Mouse (Mus musculus): ENCODE data around the gene Fibp. TPM values are rescaled to one million over a fixed set of nuclear protein-coding genes. Genes with fewer than 3 reads are reported as not detected.

Fibp gene
- polyA plus RNA-seq, 1 experiment from 2014 or later: 103 TPM

GRCm38 (mm10) chr19:5457746-5458442 is 2.5 kb upstream of the Fibp start, which contains the start of gene Ccdc85b:
Ccdc85b (minus strand) TSS chr19:5457894.
- Histone ChIP-seq H3K9me3 (ENCODE audit: control insufficient read depth, low read length) (no peaks in the 10 kb centered on the region), H3K9ac (ENCODE audit: low read length) (peak within 1 kb of the TSS; percentile 87), H3K27me3 (ENCODE audit: control insufficient read depth, insufficient read depth, low read length) (0 out of 2 replicates have a peak, but pooled peaks cover 3% of the 10 kb centered on the region), H3K27ac (ENCODE audit: low read depth, low read length) (peak within 1 kb of the TSS; percentile 89), H3K4me3 (ENCODE audit: low read depth, low read length) (peak within 1 kb of the TSS; percentile 75), H3K4me2 (peak within 1 kb of the TSS; percentile 100), H3K4me1 (ENCODE audit: control insufficient read depth, insufficient read depth, low read length) (peaks cover 32% of the 10 kb centered on the region), H3K36me3 (ENCODE audit: control insufficient read depth, insufficient read depth, low read length) (no peaks in the 10 kb centered on the region)
- DNase-seq (ENCODE audit: low spot score, missing footprints) (no peak), ATAC-seq (ENCODE audit: low FRiP score) (no peak)
- 18% methylated on average over 14 of the region's 14 CpGs for WGBS

GRCm38 (mm10) chr19:5459019-5459418 is 1.4 kb upstream of the Fibp start:
- no peak for DNase-seq (ENCODE audit: low spot score, missing footprints)
- Histone ChIP-seq H3K27ac (ENCODE audit: low read depth, low read length) (no peak overlapping the region), H3K4me3 (ENCODE audit: low read depth, low read length) (no peak overlapping the region), H3K36me3 (ENCODE audit: control insufficient read depth, insufficient read depth, low read length) (no peaks in the 10 kb centered on the region), H3K9me3 (ENCODE audit: control insufficient read depth, low read length) (no peaks in the 10 kb centered on the region), H3K9ac (ENCODE audit: low read length) (no peak overlapping the region), H3K4me1 (ENCODE audit: control insufficient read depth, insufficient read depth, low read length) (peaks cover 33% of the 10 kb centered on the region), H3K4me2 (no peak overlapping the region), H3K27me3 (ENCODE audit: control insufficient read depth, insufficient read depth, low read length) (0 out of 2 replicates have a peak, but pooled peaks cover 3% of the 10 kb centered on the region)
- 74% methylated on average over 7 of the region's 7 CpGs for WGBS
- ATAC-seq (ENCODE audit: low FRiP score): no peak

DNA sequence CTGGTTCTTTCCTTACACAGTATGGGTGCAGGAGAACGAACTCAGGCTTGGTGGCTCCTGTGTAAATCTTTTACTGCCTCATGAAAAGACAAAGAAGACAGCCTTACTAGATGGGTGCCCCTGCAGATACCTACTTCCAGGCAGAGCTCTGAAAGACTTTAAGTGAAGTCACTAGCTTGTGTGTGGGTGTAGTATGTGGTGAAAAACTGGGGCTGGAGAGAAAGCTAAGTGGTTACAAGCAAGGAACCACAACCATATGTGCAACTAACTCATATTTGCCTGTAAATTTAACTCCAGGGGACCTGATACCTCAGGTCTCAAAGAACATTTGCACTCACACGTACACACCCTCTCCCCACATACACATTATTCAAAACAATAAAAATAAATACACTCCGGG is 519 bp upstream of the Fibp start:
- no peaks in the 10 kb centered on the region for H3K36me3 ChIP-seq (ENCODE audit: control insufficient read depth, insufficient read depth, low read length)
- WGBS: 33% methylated on average over 3 of the region's 3 CpGs
- peak overlapping the region; percentile 82 for H3K4me3 ChIP-seq (ENCODE audit: low read depth, low read length)
- 0 out of 2 replicates have a peak, but pooled peaks cover 3% of the 10 kb centered on the region for H3K27me3 ChIP-seq (ENCODE audit: control insufficient read depth, insufficient read depth, low read length)
- peak overlapping the region; percentile 30; the same call in 1 of the 2 replicates for H3K27ac ChIP-seq (ENCODE audit: low read depth, low read length)
- H3K4me1 ChIP-seq (ENCODE audit: control insufficient read depth, insufficient read depth, low read length): peaks cover 36% of the 10 kb centered on the region
- ATAC-seq (ENCODE audit: low FRiP score) (no peak), DNase-seq (ENCODE audit: low spot score, missing footprints) (no peak)
- H3K9me3 ChIP-seq (ENCODE audit: control insufficient read depth, low read length): no peaks in the 10 kb centered on the region
- H3K4me2 ChIP-seq: peak overlapping the region; percentile 91
- H3K9ac ChIP-seq (ENCODE audit: low read length): peak overlapping the region; percentile 86

GRCm38 (mm10) chr19:5461411-5461810 is 996 bp downstream of the Fibp start:
- Histone ChIP-seq H3K4me1 (ENCODE audit: control insufficient read depth, insufficient read depth, low read length) (peaks cover 22% of the 10 kb centered on the region), H3K4me2 (peak overlapping the region; percentile 91), H3K9ac (ENCODE audit: low read length) (no peak overlapping the region), H3K27ac (ENCODE audit: low read depth, low read length) (no peak overlapping the region), H3K27me3 (ENCODE audit: control insufficient read depth, insufficient read depth, low read length) (0 out of 2 replicates have a peak, but pooled peaks cover 3% of the 10 kb centered on the region), H3K9me3 (ENCODE audit: control insufficient read depth, low read length) (no peaks in the 10 kb centered on the region), H3K4me3 (ENCODE audit: low read depth, low read length) (peak overlapping the region; percentile 82; the same call in 1 of the 2 replicates), H3K36me3 (ENCODE audit: control insufficient read depth, insufficient read depth, low read length) (0 out of 2 replicates have a peak, but pooled peaks cover 4% of the 10 kb centered on the region)
- DNase-seq (ENCODE audit: low spot score, missing footprints): no peak
- ATAC-seq (ENCODE audit: low FRiP score): no peak
- WGBS: 89% methylated on average over 6 of the region's 6 CpGs

DNA sequence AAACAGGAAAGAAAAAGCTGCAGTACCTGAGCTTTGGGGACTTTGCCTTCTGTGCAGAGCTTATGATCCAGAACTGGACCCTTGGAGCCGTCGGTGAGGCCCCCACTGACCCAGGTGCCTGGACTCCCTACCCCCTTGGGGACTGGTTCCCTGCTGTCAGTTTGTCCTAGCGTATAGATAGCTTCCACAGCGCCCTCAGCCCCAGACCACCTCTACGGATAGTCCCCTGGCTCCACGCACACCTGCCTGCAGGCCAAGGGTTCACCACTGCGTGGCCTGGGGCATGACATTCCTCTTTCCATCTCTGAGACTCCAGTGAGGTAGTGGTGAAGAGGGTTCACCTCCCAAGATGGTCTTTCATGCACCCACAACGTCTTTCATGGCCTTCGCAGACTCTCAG is 2.8 kb downstream of the Fibp start:
- H3K36me3 ChIP-seq (ENCODE audit: control insufficient read depth, insufficient read depth, low read length): 0 out of 2 replicates have a peak, but pooled peaks cover 4% of the 10 kb centered on the region

DNA sequence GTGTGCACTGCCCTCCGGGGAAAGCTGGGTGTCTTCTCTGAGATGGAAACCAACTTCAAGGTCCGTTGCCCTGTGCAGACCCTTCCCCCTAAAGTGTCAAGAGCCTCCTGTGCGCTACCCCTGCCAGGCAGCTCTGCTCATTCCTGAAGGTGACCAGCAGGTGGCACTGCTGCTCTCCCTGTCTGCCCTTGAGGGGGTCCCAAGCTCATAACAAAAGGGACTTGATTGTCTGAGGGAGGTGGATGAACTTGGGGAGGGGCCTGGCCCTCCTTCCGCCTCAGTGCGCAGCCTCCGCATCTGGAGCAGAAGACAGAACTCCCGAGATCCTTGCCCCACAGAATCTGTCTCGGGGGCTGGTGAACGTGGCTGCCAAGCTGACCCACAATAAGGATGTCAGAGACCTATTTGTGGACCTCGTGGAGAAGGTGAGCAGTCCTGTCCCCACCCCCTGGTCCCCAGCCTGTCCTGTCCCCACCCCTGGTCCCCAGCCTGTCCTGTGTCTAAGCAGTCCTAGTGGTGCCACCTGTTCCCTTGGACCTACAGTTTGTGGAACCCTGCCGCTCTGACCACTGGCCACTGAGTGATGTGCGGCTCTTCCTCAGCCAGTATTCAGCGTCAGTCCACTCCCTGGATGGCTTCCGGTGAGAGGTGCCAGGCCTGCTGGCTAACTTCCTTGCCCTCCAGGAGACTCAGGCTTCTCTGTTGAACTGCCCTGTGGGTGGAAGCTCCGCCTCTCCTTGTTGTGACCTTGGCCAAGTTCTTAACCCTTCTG is 3.6 kb downstream of the Fibp start:
- Histone ChIP-seq H3K4me2 (peak overlapping the region; percentile 35), H3K27ac (ENCODE audit: low read depth, low read length) (peak overlapping the region; percentile 54), H3K36me3 (ENCODE audit: control insufficient read depth, insufficient read depth, low read length) (0 out of 2 replicates have a peak, but pooled peaks cover 4% of the 10 kb centered on the region), H3K9ac (ENCODE audit: low read length) (peak overlapping the region; percentile 55), H3K4me3 (ENCODE audit: low read depth, low read length) (0 out of 2 replicates have a peak overlapping the region, but pooled peaks have one; percentile 15), H3K4me1 (ENCODE audit: control insufficient read depth, insufficient read depth, low read length) (peaks cover 14% of the 10 kb centered on the region), H3K27me3 (ENCODE audit: control insufficient read depth, insufficient read depth, low read length) (no peaks in the 10 kb centered on the region), H3K9me3 (ENCODE audit: control insufficient read depth, low read length) (no peaks in the 10 kb centered on the region)
- DNase-seq (ENCODE audit: low spot score, missing footprints) (peak; percentile 96), ATAC-seq (ENCODE audit: low FRiP score) (peak; percentile 74)
- WGBS: 53% methylated on average over 15 of the region's 15 CpGs

More for the DNA sequence above, 2.8 kb downstream of the Fibp start:
- no peak for ATAC-seq (ENCODE audit: low FRiP score)
- Histone ChIP-seq H3K9ac (ENCODE audit: low read length) (no peak overlapping the region), H3K27ac (ENCODE audit: low read depth, low read length) (no peak overlapping the region), H3K4me3 (ENCODE audit: low read depth, low read length) (no peak overlapping the region), H3K4me2 (no peak overlapping the region), H3K4me1 (ENCODE audit: control insufficient read depth, insufficient read depth, low read length) (peaks cover 14% of the 10 kb centered on the region), H3K9me3 (ENCODE audit: control insufficient read depth, low read length) (no peaks in the 10 kb centered on the region), H3K27me3 (ENCODE audit: control insufficient read depth, insufficient read depth, low read length) (0 out of 2 replicates have a peak, but pooled peaks cover 3% of the 10 kb centered on the region)
- WGBS: 89% methylated on average over 9 of the region's 9 CpGs
- DNase-seq (ENCODE audit: low spot score, missing footprints): no peak

DNA sequence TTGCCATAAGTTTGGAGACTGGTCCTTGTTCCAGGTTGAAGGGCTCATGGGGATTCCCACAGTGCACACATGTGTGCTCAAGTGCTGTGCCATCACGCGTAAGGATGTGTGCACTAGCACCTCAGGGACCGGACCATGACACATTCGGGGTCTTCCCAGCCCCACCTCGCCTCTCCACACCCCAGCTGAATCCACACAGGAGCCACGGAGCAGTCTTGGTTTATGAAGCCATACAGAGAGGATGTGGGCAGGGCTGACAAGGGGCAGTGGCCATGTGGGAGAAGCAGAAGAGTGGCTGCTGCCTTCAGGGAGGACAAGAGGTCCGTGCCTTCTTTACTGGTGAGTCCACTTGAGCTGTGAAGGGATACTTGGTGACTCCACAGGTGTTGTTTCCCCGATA is 4.6 kb downstream of the Fibp start:
- 96% methylated on average over 8 of the region's 8 CpGs for WGBS
- no peak overlapping the region for H3K27ac ChIP-seq (ENCODE audit: low read depth, low read length)
- peaks cover 12% of the 10 kb centered on the region for H3K4me1 ChIP-seq (ENCODE audit: control insufficient read depth, insufficient read depth, low read length)
- H3K9ac ChIP-seq (ENCODE audit: low read length): no peak overlapping the region
- 0 out of 2 replicates have a peak, but pooled peaks cover 4% of the 10 kb centered on the region for H3K36me3 ChIP-seq (ENCODE audit: control insufficient read depth, insufficient read depth, low read length)
- H3K4me3 ChIP-seq (ENCODE audit: low read depth, low read length): no peak overlapping the region
- H3K27me3 ChIP-seq (ENCODE audit: control insufficient read depth, insufficient read depth, low read length): no peaks in the 10 kb centered on the region
- H3K9me3 ChIP-seq (ENCODE audit: control insufficient read depth, low read length): no peaks in the 10 kb centered on the region
- DNase-seq (ENCODE audit: low spot score, missing footprints) (no peak), ATAC-seq (ENCODE audit: low FRiP score) (no peak)
- H3K4me2 ChIP-seq: no peak overlapping the region

DNA sequence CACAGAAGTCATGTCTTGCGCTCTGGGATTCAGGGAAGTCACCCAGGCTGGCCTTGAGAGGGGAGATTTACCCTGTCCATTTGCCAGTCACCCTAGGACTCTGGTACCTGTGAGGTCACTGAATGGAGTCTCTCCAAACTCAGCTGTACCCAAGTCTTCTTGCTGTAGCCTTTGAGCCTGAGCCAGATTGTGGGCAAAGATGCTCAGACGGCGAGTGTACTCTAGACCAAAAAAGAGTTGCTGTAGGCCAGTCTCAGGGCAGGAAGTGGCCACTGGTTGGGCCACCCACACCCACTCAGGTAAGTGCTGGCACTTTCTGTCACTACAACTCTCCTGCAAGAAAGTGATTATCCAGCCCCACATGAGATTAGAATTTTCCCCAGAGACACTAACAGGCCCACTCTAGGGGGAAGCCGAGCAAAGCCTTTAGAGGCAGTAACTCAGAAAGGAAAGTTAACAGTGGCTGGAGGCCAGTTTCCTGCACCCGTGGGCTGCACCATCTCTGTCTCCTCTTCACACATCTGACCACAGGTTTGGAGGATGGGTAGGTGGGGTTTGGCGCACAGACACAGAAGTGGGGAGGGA is 6.6 kb downstream of the Fibp start:
- no peak for DNase-seq (ENCODE audit: low spot score, missing footprints)
- no peak for ATAC-seq (ENCODE audit: low FRiP score)
- Histone ChIP-seq H3K36me3 (ENCODE audit: control insufficient read depth, insufficient read depth, low read length) (0 out of 2 replicates have a peak, but pooled peaks cover 4% of the 10 kb centered on the region), H3K9me3 (ENCODE audit: control insufficient read depth, low read length) (no peaks in the 10 kb centered on the region), H3K27ac (ENCODE audit: low read depth, low read length) (no peak overlapping the region), H3K27me3 (ENCODE audit: control insufficient read depth, insufficient read depth, low read length) (no peaks in the 10 kb centered on the region), H3K9ac (ENCODE audit: low read length) (no peak overlapping the region), H3K4me3 (ENCODE audit: low read depth, low read length) (no peak overlapping the region), H3K4me1 (ENCODE audit: control insufficient read depth, insufficient read depth, low read length) (peaks cover 5% of the 10 kb centered on the region), H3K4me2 (no peak overlapping the region)
- WGBS: 94% methylated on average over 6 of the region's 6 CpGs
